Mouse (Mus musculus) kidney, adult 2 months (tissue): ENCODE measurements around the gene Sgsm2.

Source experiments
- CTCF ChIP-seq: fragments of 200-500 bp; conservative IDR thresholded peaks from 2 replicates; pipeline ENCODE4 v1.5.1; 2011; ENCODE audit warnings: low read depth, mild to moderate bottlenecking, control low read depth, low read length, moderate library complexity, mixed read lengths; ENCODE audit not compliant: insufficient read depth, insufficient read length
- POLR2A ChIP-seq: fragments of 200-500 bp; IDR thresholded peaks from one replicate; pipeline ENCODE4 v1.6.1; 2011; ENCODE audit warnings: low read depth, low read length, control low read depth

GRCm38 (mm10) chr11:74842656-74843434 lies 54.0 kb downstream of the Sgsm2 start:
- TF ChIP-seq CTCF (no peak), POLR2A (no peak)
